In the genomic region with DNA sequence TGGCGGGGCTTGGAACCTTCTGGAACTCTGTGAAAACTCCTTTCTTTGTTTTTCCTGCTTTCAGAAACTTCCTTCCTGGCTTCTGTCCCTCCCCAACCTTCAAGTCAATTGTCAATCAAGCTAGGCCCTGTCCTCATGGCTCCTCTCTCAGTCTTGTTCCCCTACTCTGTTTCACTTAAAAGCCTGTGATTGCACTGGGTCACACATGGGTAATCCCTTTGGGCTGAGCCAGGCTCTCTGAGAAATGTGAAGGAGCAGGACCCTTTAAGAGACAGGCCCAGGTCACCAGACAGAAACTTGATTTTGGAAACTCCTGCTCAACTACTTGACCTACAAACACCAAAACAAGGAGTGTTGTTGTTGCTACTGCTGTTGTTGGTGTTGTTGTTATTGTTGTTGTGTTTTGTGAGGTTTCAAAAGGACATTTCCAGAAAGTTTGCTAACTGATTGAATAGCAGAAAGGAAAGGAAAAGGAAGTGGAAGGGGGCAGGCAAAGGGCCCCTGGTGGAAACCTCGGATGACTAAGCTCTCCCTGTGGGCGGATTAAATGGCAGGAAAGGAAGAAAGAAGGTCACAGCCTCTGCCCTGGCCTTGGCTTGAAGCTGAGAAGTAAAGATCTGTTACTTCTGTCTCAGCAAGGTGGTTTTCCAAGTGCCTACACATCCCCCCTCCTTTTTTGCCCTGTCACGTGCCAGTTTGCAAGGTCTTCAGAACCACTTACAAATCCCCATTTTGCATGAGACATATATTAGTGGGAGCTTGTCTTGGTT, we compare ENCODE assay signal across 23 mouse cellular contexts. TPM values are rescaled to one million over a fixed set of nuclear protein-coding genes. Genes with fewer than 3 reads are reported as not detected.
DNase-seq lines count a peak whose midpoint lies in the region; ATAC-seq and TF ChIP-seq lines count a peak whose summit lies in the region.
"Had no signal": no experiment of that assay in that cellular context is flagged by ENCODE, and none has a peak within 500 bp of the region (broad histone marks: within the 10 kb centered on the region; RNA-seq: fewer than 3 reads in every experiment).

No protein-coding gene starts in this region.

- H3K27me3 ChIP-seq in heart, embryonic 10.5 days (ENCODE audit: insufficient read depth, poor library complexity, severe bottlenecking), result no peaks in the 10 kb centered on the region
- H3K27me3 ChIP-seq in lung, embryonic 14.5 days (ENCODE audit: insufficient read depth, low read length), result no peaks in the 10 kb centered on the region
- H3K27me3 ChIP-seq: heart, embryonic 13.5 days; hindbrain, embryonic 13.5 days had no signal

- no peak for ATAC-seq in lung, embryonic 14.5 days (ENCODE audit: insufficient read depth)
- ATAC-seq in activated CD4-positive, CD25-positive, alpha-beta regulatory T cell, adult 4 months, result peak; percentile 72
- peak; percentile 29; the same call in 1 of the 2 replicates for ATAC-seq in megakaryocyte progenitor cell, adult 5-6 weeks (replicated peaks; ENCODE audit: poor library complexity)
- ATAC-seq: lung, postnatal 0 days had no signal

- peak overlapping the region; percentile 36; the same call in 1 of the 2 replicates for H3K27ac ChIP-seq in heart, embryonic 10.5 days
- peak overlapping the region; percentile 19; the same call in 1 of the 2 replicates for H3K27ac ChIP-seq in lung, embryonic 14.5 days (ENCODE audit: low read depth)
- no peak overlapping the region for H3K27ac ChIP-seq in gastrocnemius, adult 2 months
- H3K27ac ChIP-seq: heart, embryonic 13.5 days; hindbrain, embryonic 13.5 days had no signal

- H3K4me1 ChIP-seq in heart, embryonic 10.5 days, result 0 out of 2 replicates have a peak, but pooled peaks cover 8% of the 10 kb centered on the region
- H3K4me1 ChIP-seq in lung, embryonic 14.5 days (ENCODE audit: insufficient read depth), result peaks cover 16% of the 10 kb centered on the region
- H3K4me1 ChIP-seq: hindbrain, embryonic 13.5 days had no signal

- TF ChIP-seq CTCF in lung, embryonic 14.5 days (IDR thresholded peaks at IDR 0.05; ENCODE audit: low read depth), result no peak
- TF ChIP-seq CTCF in gastrocnemius, adult 2 months (IDR thresholded peaks at IDR 0.05), result no peak

- H3K9ac ChIP-seq in lung, embryonic 14.5 days, result no peak overlapping the region
- H3K9ac ChIP-seq: heart, embryonic 13.5 days; hindbrain, embryonic 13.5 days had no signal

- H3K4me3 ChIP-seq in heart, embryonic 10.5 days, result no peak overlapping the region
- H3K4me3 ChIP-seq in lung, embryonic 14.5 days (ENCODE audit: low read depth, low read length), result no peak overlapping the region
- H3K4me3 ChIP-seq in gastrocnemius, adult 2 months, result no peak overlapping the region
- H3K4me3 ChIP-seq: heart, embryonic 13.5 days; hindbrain, embryonic 13.5 days; layer of hippocampus, adult 2 months had no signal

- no peaks in the 10 kb centered on the region for H3K36me3 ChIP-seq in heart, embryonic 10.5 days
- no peaks in the 10 kb centered on the region for H3K36me3 ChIP-seq in lung, embryonic 14.5 days (ENCODE audit: insufficient read depth)
- H3K36me3 ChIP-seq: heart, embryonic 13.5 days; hindbrain, embryonic 13.5 days had no signal

- H3K9me3 ChIP-seq in heart, embryonic 10.5 days, result no peaks in the 10 kb centered on the region
- H3K9me3 ChIP-seq in lung, embryonic 14.5 days (ENCODE audit: low read depth, low read length), result no peaks in the 10 kb centered on the region
- H3K9me3 ChIP-seq: heart, embryonic 13.5 days; hindbrain, embryonic 13.5 days had no signal

- intact Hi-C loops in heart, postnatal 36 days (cut with DNase I), result no loop called here
- intact Hi-C loops in gastrocnemius, adult 2 months (cut with DNase I), result no loop called here

- WGBS in heart, embryonic 10.5 days, result 57% methylated on average over 4 of the region's 4 CpGs
- 64% methylated on average over 4 of the region's 4 CpGs for WGBS in lung, embryonic 14.5 days

- DNase-seq in heart, embryonic 10.5 days (ENCODE audit: low spot score), result peak; percentile 39
- DNase-seq in heart, postnatal 36 days, result no peak
- DNase-seq in lung, embryonic 14.5 days, result no peak
- DNase-seq in lung, postnatal 10 days, result no peak
- no peak for DNase-seq in gastrocnemius, adult 2 months
- no peak for DNase-seq in testis, postnatal 10 days (ENCODE audit: low spot score)
- DNase-seq: cerebellum, adult 11 months; gastrocnemius, postnatal 25 days; kidney, adult 2 months; liver; right cerebral cortex, adult 18-20 months; spleen, adult 18-20 months; thymus, postnatal 14 days had no signal

- no peak overlapping the region for H3K4me2 ChIP-seq in lung, embryonic 14.5 days
- H3K4me2 ChIP-seq: heart, embryonic 13.5 days; hindbrain, embryonic 13.5 days; midbrain, embryonic 11.5 days had no signal

RNA-seq across cellular contexts. Expression of a gene that starts 10.6 kb away (rescaled TPM):
- polyA plus RNA-seq in heart, embryonic 10.5 days (2016; fragmentation: Nextera tagmentation; extraction: Ambion mirVana), result not detected in 2 replicates
- total RNA-seq in heart, postnatal 36 days (2021), result not detected
- not detected in 2 replicates for polyA plus RNA-seq in lung, embryonic 14.5 days (2014; fragmentation: Nextera tagmentation; extraction: Ambion mirVana)
- under 1 TPM in 1 of 2 experiments, not detected in 1; 0.28 TPM for polyA plus RNA-seq in activated CD4-positive, CD25-positive, alpha-beta regulatory T cell, adult 4 months (2017; shearing (Covaris generic))
- not detected in 2 replicates for total RNA-seq in megakaryocyte progenitor cell, adult 5-6 weeks (2015)
- not detected in 2 replicates for total RNA-seq in megakaryocyte progenitor cell, adult 5-6 weeks (2017)
- not detected for total RNA-seq in gastrocnemius, adult 2 months (2021)
- total RNA-seq: gastrocnemius, postnatal 25 days; layer of hippocampus, adult 2 months; left cerebral cortex, postnatal 14 days; neutrophil, adult 5-6 weeks had no signal
- polyA plus RNA-seq: heart, embryonic 13.5 days; hindbrain, embryonic 13.5 days; kidney, adult 2 months; lung, postnatal 0 days; midbrain, embryonic 11.5 days; stomach, embryonic 16.5 days had no signal
